Mouse (Mus musculus) lung, adult 18-20 months (tissue): ENCODE data around the gene Zfp987.
"Not testable (repeated sequence)": the region's sequence is repeated elsewhere in the genome, so short reads cannot be mapped to it uniquely, and the experiment has no call there.

Source experiments
- DNase-seq, 2 experiments: peaks; one replicate each; pipeline ENCODE4 v3.0.0; 2022; ENCODE audit warnings: mixed read lengths in 2 of 2

The Zfp987 gene

DNA sequence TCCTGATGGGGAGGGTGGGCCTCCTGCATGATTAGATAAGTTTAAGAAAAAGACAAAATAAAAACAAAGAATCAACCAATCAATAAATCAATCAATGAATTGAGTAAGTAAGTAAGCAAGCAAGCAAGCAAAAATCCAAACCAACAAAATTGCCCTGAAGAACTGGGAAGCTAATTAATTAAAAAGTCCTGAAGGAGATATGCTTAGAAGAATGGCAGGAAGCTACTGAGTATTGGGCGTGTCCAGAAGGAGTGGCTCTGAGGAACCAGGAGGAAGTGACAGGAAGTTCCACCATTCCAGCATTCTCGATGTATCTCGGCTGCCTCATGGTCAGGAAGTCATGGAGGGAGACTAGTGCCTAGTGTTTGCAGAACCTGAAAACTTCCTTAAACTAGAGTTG is at the start of gene Zfp987:
Zfp987 (plus strand) TSS at position 301 of the 400 bp plus-strand sequence.
- DNase-seq: not testable (repeated sequence)

DNA sequence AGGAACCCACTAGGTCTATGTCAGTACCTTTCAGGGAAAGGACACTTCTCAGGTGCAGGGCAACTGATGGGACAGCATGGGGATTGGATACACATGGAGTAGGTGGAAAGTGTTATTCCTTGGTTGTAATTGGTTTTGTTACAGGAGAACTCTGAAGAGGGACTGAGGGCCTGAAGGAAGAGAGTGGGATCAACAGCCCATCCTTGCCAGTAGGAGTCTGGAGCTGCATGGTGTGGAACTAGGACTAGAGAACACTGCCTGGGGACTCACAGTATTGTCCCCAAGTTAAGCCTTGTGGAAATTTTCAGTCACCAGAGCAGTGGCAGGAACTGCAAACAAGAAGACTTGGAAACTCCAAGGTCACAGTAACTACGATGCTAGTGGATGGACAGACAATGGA is 44.6 kb upstream of the Zfp987 start:
- DNase-seq: not testable (repeated sequence)

DNA sequence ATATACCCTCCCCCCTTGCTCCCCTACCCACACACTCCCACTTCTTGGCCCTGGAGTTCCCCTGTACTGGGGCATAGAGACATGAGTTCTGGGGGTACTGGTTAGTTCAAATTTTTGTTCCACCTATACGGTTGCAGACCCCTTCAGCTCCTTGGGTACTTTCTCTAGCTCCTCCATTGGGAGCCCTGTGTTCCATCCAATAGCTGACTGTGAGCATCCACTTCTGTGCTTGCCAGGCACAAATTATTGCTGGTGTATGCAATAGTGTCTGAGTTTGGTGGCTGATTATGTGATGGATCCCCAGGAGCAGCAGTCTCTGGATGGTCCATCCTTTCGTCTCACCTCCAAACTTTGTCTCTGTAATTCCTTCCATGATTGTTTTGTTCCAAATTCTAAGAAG is 43.7 kb upstream of the Zfp987 start:
- not testable (repeated sequence) for DNase-seq

DNA sequence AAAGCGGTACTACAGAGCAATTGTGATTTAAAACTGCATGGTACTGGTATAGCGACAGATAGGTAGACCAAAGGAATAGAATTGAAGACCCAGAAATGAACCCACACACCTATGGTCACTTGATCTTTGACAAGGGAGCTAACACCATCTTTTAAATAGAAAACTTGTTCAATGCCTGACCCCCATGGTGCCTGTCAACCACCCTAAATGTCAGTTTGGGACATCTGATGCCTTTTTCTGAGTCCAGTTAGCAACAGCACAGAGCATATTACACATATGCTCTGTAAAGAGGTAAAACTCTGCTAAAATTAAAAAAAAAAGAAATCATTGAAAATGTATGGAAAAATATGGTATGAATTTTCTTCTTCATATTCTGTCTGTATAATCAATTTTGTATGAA is 41.8 kb upstream of the Zfp987 start:
- no peak for DNase-seq

DNA sequence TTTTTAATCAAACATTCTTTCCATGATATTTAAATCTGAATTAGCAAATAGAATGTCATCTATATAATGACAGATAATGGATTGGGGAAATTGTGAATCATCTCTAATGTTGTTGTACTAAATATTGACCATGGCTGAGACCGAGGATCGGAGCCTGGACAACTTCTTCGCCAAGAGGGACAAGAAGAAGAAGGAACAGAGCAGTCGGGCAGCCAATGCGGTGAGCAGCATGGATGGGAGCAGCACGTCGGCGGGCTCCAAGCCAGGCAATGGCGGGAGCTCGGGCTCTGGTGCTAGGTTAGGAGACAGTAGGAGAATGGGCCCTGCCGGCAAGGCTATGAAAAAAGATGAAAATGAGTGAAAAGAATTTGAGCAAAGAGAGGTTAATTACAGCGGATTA is 38.5 kb upstream of the Zfp987 start:
- not testable (repeated sequence) for DNase-seq

DNA sequence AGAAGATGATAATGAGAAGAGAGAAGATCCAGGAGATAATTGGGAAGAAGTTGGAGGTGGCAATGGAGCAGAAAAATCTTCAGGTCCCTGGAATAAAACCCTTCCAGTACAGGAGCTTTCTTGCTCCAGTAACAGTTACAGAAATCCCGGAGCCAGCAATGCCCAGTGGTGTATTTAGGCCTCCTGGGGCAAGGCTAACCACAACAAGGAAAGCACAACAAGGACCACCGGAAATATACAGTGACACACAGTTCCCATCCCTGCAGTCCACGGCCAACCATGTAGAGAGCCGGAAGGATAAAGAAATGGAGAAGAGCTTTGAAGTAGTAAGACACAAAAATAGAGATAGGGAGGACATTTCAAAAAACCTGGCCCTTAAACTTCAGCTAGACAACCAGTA is 38.0 kb upstream of the Zfp987 start:
- DNase-seq: not testable (repeated sequence)

DNA sequence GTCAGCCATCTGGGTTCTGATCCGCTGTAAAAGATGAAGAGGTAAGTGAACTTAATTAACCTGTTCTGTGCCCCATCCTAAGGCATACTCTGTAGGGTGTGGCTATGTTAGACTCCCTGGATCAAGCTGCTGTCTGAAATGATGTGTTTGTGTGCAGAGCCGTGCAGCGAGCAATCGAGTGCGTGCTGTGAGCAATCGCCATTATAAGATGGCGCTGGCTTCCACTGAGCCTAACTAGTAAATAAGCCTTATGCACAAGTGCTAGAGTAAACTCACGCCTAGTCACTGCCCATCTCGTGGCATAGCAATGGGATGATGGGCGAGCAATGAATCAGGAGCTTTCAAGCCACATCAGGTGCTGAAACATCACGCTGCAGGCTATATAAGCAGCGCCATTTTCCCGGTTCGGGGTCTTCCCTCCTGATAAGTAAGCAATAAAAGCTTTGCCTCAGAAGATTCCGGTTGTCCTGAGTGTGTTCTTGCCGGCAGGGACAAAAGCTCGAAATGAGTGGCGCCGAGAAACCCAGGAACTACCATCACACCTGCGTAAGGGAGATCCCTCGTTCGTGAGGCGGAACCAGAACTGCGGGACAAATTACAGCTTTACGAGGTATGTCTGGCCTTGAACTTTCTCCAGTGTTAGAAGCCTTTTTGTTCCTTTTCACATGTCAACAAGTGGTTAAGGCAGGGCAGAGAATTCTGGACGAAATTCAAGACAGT is 37.0 kb upstream of the Zfp987 start:
- not testable (repeated sequence) for DNase-seq

GRCm38 (mm10) chr4:146061082-146061481 is 36.0 kb upstream of the Zfp987 start:
- not testable (repeated sequence) for DNase-seq

GRCm38 (mm10) chr4:146062021-146062420 is 35.1 kb upstream of the Zfp987 start:
- not testable (repeated sequence) for DNase-seq

DNA sequence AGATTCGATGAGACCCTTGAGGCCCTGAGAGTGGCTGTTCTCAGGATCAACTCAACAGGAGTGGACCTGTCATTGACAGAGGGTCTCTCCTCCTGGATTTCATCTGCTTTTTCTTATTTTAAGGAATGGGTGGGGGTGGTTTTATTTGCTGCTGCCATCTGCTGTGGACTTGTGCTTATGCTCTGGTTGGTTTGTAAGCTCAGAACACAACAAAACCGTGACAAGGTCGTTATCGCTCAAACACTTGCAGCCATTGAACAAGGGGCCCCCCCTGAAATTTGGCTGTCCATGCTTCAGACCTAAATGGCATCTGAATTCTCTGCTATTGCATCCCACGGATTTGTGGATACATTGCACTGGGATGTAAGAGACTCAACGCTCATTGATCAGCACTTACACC is 34.1 kb upstream of the Zfp987 start:
- not testable (repeated sequence) for DNase-seq

GRCm38 (mm10) chr4:146063621-146064020 is 33.5 kb upstream of the Zfp987 start:
- not testable (repeated sequence) for DNase-seq

GRCm38 (mm10) chr4:146064807-146065206 is 32.3 kb upstream of the Zfp987 start:
- not testable (repeated sequence) for DNase-seq

DNA sequence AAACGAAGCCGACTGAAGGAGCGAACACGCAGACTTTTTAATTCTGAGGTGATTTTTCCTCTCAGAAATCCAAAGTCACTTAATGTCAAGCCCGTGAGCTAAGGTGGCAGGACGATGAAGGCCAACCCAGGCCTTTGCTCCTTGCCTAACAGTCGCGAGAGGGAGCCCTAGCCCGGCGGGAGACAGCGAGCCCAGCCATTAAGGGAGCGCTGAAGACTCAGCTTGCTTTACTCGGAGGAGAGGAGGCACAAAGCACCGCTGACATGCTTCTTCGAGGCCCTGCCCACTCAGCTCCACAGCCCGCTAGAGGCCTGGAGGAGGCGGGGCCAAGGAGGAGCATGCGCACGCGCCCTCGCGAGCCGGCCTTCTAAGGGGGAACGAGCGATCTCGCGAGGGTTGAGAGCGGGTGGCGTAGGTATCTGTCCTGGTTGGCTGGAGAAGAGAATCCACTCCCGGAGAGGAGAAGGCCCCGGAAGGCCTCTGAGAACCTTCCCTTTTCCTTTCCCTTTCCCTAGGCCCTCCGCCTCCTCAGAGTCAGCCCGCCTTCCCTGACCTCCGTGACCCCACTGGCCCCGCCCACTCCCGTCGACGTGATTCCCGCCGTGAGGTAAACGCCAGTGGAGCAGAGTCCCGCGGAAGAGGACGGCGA is 30.0 kb upstream of the Zfp987 start:
- DNase-seq: not testable (repeated sequence)

DNA sequence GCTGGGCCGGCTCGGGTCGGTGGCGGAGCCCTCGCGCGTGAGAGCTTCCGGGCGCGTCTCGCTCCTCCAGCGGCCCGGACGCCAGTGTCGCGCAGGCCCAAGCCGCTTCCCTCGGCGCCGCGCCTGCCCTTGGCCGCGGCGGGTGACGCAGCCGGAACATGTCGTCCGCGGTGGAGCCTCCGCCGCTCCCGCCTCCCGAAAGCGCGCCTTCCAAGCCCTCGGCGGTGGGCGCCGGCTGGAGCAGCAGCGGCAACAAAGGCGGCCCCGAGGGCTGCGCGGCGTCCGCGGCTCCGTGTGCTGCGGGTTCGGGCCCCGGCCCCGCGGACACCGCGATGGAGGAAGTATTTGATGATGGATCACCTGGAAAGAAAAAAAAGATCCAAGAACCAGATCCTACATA is 29.5 kb upstream of the Zfp987 start:
- DNase-seq: not testable (repeated sequence)

GRCm38 (mm10) chr4:146073264-146073663 is 23.8 kb upstream of the Zfp987 start:
- not testable (repeated sequence) for DNase-seq

- DNase-seq: not testable (repeated sequence)
These were observed 4.3 kb downstream of the Zfp987 start for GRCm38 (mm10) chr4:146101448-146101847.

GRCm38 (mm10) chr4:146156524-146156923 is 59.4 kb downstream of the Zfp987 start, which contains the start of gene Zfp600:
Gene Zfp600, plus strand, starts transcription at chr4:146156824.
- DNase-seq: not testable (repeated sequence)

GRCm38 (mm10) chr4:146162893-146163292 is 65.8 kb downstream of the Zfp987 start:
- DNase-seq: not testable (repeated sequence)

DNA sequence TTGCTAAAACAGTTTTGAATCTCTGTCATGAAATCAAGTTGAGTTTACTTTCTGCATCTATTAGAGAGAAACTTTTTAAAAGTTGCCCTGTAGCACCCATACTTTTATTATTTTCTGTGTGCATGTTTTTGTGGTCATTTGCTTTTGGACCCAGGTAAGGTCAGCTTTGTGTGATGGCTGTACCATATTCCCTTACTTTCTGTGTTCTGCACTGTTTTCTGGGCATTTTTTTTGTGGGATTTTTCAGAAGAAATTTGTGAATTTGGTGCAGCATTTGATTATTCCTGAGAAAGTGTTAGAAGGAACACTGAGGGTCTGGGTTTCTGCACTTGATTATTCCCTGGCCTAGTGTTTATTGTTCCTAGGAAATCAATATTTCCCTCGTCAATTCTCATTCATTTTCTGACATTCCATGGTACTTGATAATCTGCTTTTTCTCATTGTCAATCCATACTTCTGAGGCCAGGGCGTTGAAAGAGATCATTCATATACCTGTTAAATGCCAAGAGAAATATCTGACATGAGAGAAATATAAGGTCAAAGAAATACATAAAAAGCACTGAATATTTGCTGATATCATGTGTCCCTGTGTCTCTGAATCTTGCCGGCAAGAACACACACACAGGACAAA is 70.2 kb downstream of the Zfp987 start:
- DNase-seq: not testable (repeated sequence)

DNA sequence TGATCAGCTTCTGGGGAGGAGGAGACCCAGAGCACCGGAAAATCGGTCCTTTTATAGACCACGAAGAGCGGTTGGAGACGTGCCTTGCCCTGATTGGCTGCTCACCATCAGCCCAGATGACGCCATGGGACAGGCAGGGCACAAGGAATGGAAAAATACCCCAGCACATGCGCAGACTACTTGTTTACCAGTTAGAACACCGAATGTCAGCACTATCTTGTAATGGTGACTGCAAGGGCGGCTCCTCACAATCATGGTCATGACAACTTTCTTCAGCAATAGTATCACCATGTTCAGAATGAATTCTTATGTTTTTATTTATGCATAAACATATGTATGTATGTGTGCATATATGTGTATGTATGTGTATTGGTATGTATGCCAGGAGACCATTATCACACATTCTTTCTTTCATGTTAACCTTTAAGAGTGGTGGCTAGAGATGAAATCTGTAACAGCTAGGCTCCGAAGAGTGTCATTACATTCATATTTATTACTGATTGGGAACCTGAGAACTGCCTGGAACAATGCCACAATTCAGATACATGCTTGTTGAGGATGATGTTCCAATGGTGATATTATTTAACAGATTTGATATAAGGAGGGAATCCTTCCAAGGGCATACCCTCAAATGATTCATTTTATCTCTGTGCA is 70.9 kb downstream of the Zfp987 start:
- peak in 1 of 2 experiments; percentile 4 for DNase-seq

- not testable (repeated sequence) for DNase-seq
These were observed 71.7 kb downstream of the Zfp987 start for GRCm38 (mm10) chr4:146168730-146169215.

DNA sequence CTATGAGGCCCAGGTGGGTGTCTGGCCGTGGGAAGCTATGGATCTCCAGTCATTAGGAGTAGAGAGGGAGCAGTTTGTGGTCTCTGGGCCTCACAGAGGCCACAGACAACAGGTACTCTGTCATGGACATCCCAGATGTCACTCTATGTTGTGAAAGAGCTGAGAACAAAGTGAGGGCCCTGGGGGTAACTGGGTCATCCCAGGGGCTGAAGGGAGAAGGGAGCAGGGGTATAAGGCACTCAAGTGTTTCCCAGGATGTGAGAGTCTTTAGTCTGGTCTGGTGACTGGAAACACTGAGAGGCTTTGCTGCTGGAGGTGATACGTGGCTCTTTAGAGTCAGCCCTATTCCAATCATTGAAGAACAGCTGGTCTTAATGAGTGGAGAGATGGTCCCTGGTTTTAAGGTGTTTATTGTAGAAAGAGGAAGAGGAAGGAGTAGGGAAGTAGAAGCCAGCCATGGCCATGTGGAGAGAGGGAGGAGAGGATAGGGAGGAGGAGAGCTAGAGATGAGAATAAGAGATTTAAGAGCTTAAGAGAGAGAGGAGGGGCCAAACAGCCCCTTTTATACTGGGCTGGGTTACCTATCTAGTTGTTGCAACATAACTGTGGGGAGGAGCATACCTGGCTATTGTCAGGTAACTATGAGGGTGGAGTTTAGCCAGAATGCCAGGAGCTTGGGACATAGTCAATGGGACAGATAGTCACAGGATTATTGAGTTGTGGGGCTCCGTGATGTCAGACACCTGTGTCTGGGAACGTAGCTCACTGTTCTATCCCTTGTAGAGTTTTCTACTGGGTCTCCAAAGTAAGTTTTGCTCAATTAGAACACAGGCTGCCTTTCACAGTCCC is 76.5 kb downstream of the Zfp987 start:
- peak in 1 of 2 experiments; percentile 20 for DNase-seq
